Mouse (Mus musculus) cerebellum, adult 18-20 months (tissue): ENCODE measurements around the gene Prdx2.
A peak's percentile ranks its signal among the peaks of the same experiment; 100 is the strongest.

Experiments
- DNase-seq, 2 experiments: peaks; one replicate each; pipeline ENCODE4 v3.0.0; 2021

The Prdx2 gene

GRCm38 (mm10) chr8:84979599-84980421, 10.4 kb downstream of the Prdx2 start:
- DNase-seq: peak; percentile 87 to 93

- DNase-seq: peak; percentile 43 to 63
Observed at GRCm38 (mm10) chr8:84980622-84981358, 11.4 kb downstream of the Prdx2 start.

GRCm38 (mm10) chr8:84981644-84982498, 12.5 kb downstream of the Prdx2 start:
- no peak for DNase-seq

- DNase-seq: no peak
Observed at GRCm38 (mm10) chr8:84982499-84983011, 13.2 kb downstream of the Prdx2 start.

- no peak for DNase-seq
Observed at GRCm38 (mm10) chr8:84984294-84985048, 15.1 kb downstream of the Prdx2 start.

GRCm38 (mm10) chr8:84985049-84985683, 15.8 kb downstream of the Prdx2 start:
- DNase-seq: no peak

- peak; percentile 91 to 94 for DNase-seq
Observed at GRCm38 (mm10) chr8:84985684-84986378, 16.4 kb downstream of the Prdx2 start.

- no peak for DNase-seq
Observed at GRCm38 (mm10) chr8:84986379-84986945, 17.1 kb downstream of the Prdx2 start.

- DNase-seq: peak in 1 of 2 experiments; percentile 6
Observed at GRCm38 (mm10) chr8:84987388-84987787, 18.0 kb downstream of the Prdx2 start.

GRCm38 (mm10) chr8:84987903-84988302, 18.5 kb downstream of the Prdx2 start:
- DNase-seq: no peak

- DNase-seq: peak; percentile 45 to 47
Observed at GRCm38 (mm10) chr8:84989311-84989731, 19.9 kb downstream of the Prdx2 start.

GRCm38 (mm10) chr8:84989810-84990209, 20.4 kb downstream of the Prdx2 start:
- DNase-seq: peak; percentile 91 to 95

GRCm38 (mm10) chr8:84990349-84990748, 21.0 kb downstream of the Prdx2 start, which contains the start of gene Hook2:
Gene Hook2, plus strand, starts transcription at chr8:84990603.
- DNase-seq: peak; percentile 96 to 98

GRCm38 (mm10) chr8:84990836-84991235, 21.4 kb downstream of the Prdx2 start:
- DNase-seq: peak in 1 of 2 experiments; percentile 64

GRCm38 (mm10) chr8:84994375-84994774, 25.0 kb downstream of the Prdx2 start:
- DNase-seq: peak in 1 of 2 experiments; percentile 2

GRCm38 (mm10) chr8:84995680-84996079, 26.3 kb downstream of the Prdx2 start:
- peak in 1 of 2 experiments; percentile 11 for DNase-seq

- DNase-seq: no peak
Observed at GRCm38 (mm10) chr8:84996978-84997377, 27.6 kb downstream of the Prdx2 start.

GRCm38 (mm10) chr8:84997649-84998295, 28.4 kb downstream of the Prdx2 start:
- peak; percentile 96 to 97 for DNase-seq

GRCm38 (mm10) chr8:85007686-85008085, 38.3 kb downstream of the Prdx2 start:
- DNase-seq: no peak

GRCm38 (mm10) chr8:85011242-85011641, 41.9 kb downstream of the Prdx2 start:
- DNase-seq: no peak
